Mouse (Mus musculus) kidney, adult 2 months (tissue): Measurements from ENCODE around the gene Psmd2.

ENCODE experiments used
- CTCF ChIP-seq: fragments of 200-500 bp; conservative IDR thresholded peaks from 2 replicates; pipeline ENCODE4 v1.5.1; 2011; ENCODE audit warnings: low read depth, mild to moderate bottlenecking, control low read depth, low read length, moderate library complexity, mixed read lengths; ENCODE audit not compliant: insufficient read depth, insufficient read length
- POLR2A ChIP-seq: fragments of 200-500 bp; IDR thresholded peaks from one replicate; pipeline ENCODE4 v1.6.1; 2011; ENCODE audit warnings: low read depth, low read length, control low read depth

GRCm38 (mm10) chr16:20708939-20709734 is 57.7 kb downstream of the Psmd2 start:
- TF ChIP-seq POLR2A, result no peak
- peak; percentile 45 for TF ChIP-seq CTCF
